Mouse (Mus musculus) myocyte (in vitro differentiated cells): ENCODE results near the gene Ccdc154.

Experiments
- CEBPB ChIP-seq: IDR thresholded peaks from 2 replicates; pipeline ENCODE4 v1.6.1; 2011; ENCODE audit warnings: mild to moderate bottlenecking, moderate library complexity; ENCODE audit not compliant: poor library complexity, insufficient read depth, severe bottlenecking
- E2F4 ChIP-seq: IDR thresholded peaks from one replicate; pipeline ENCODE4 v1.6.1; 2011; ENCODE audit warnings: mild to moderate bottlenecking, control low read depth, moderate library complexity; ENCODE audit not compliant: insufficient read depth
- MAX ChIP-seq: IDR thresholded peaks from one replicate; pipeline ENCODE4 v1.6.1; 2011; ENCODE audit warnings: low read depth, mild to moderate bottlenecking, control low read depth
- MYOD1 ChIP-seq, 3 experiments: IDR thresholded peaks; one replicate each; pipeline ENCODE4 v1.6.1; 2011; ENCODE audit warnings: control low read depth in 2 of 3, low read depth in 2 of 3, mild to moderate bottlenecking in 2 of 3, moderate library complexity in 1 of 3; ENCODE audit not compliant: insufficient read length in 2 of 3, control insufficient read depth in 1 of 3
- MYOG ChIP-seq, 3 experiments: IDR thresholded peaks; one replicate each; pipeline ENCODE4 v1.6.1; 2011; ENCODE audit warnings: control low read depth in 2 of 3, low read depth in 2 of 3, mild to moderate bottlenecking in 2 of 3; ENCODE audit not compliant: insufficient read length in 2 of 3, control insufficient read depth in 1 of 3, insufficient read depth in 1 of 3
- POLR2A ChIP-seq: IDR thresholded peaks from one replicate; pipeline ENCODE4 v1.6.1; 2011; ENCODE audit warnings: low read depth, mild to moderate bottlenecking, control low read depth, moderate library complexity; ENCODE audit not compliant: insufficient read length
- POLR2AphosphoS2 ChIP-seq: IDR thresholded peaks from one replicate; pipeline ENCODE4 v1.6.1; 2011; ENCODE audit warnings: low read depth, control low read depth; ENCODE audit not compliant: insufficient read length
- SRF ChIP-seq: IDR thresholded peaks from one replicate; pipeline ENCODE4 v1.6.1; 2011; ENCODE audit warnings: low read depth; ENCODE audit not compliant: control insufficient read depth, insufficient read length
- TCF12 ChIP-seq: IDR thresholded peaks from one replicate; pipeline ENCODE4 v1.6.1; 2011; ENCODE audit warnings: mild to moderate bottlenecking, control low read depth; ENCODE audit not compliant: poor library complexity, insufficient read depth, severe bottlenecking
- TCF3 ChIP-seq: IDR thresholded peaks from one replicate; pipeline ENCODE4 v1.6.1; 2011; ENCODE audit warnings: low read depth, control low read depth; ENCODE audit not compliant: insufficient read length
- USF1 ChIP-seq: IDR thresholded peaks from one replicate; pipeline ENCODE4 v1.6.1; 2011; ENCODE audit warnings: low read depth, mild to moderate bottlenecking, control low read depth, moderate library complexity

- TF ChIP-seq USF1 (no peak), MYOD1 (IDR thresholded peaks at IDR 0.05; ENCODE audit: control insufficient read depth in 1 of 3, insufficient read length in 2 of 3, low read depth in 2 of 3) (peak in 1 of 3 experiments; percentile 39), POLR2A (peak; percentile 92), CEBPB (no peak), POLR2AphosphoS2 (peak; percentile 87), MAX (no peak), SRF (no peak), TCF12 (no peak), E2F4 (no peak), TCF3 (no peak), MYOG (IDR thresholded peaks at IDR 0.05; ENCODE audit: control insufficient read depth in 1 of 3, insufficient read depth in 1 of 3, insufficient read length in 2 of 3, low read depth in 2 of 3) (no peak)
Measured at GRCm38 (mm10) chr17:25188150-25189031, 26.1 kb downstream of the Ccdc154 start, which contains the start of gene Unkl.
